Mouse (Mus musculus) kidney, postnatal 36 days (tissue): Measurements from ENCODE around the gene Shoc2.
"Not testable (repeated sequence)": the region's sequence is repeated elsewhere in the genome, so short reads cannot be mapped to it uniquely, and the experiment has no call there.

Source experiments
- DNase-seq, 2 experiments: peaks; one replicate each; pipeline ENCODE4 v3.0.0; 2021 to 2022; ENCODE audit warnings: mixed read lengths in 2 of 2

Gene Shoc2

DNA sequence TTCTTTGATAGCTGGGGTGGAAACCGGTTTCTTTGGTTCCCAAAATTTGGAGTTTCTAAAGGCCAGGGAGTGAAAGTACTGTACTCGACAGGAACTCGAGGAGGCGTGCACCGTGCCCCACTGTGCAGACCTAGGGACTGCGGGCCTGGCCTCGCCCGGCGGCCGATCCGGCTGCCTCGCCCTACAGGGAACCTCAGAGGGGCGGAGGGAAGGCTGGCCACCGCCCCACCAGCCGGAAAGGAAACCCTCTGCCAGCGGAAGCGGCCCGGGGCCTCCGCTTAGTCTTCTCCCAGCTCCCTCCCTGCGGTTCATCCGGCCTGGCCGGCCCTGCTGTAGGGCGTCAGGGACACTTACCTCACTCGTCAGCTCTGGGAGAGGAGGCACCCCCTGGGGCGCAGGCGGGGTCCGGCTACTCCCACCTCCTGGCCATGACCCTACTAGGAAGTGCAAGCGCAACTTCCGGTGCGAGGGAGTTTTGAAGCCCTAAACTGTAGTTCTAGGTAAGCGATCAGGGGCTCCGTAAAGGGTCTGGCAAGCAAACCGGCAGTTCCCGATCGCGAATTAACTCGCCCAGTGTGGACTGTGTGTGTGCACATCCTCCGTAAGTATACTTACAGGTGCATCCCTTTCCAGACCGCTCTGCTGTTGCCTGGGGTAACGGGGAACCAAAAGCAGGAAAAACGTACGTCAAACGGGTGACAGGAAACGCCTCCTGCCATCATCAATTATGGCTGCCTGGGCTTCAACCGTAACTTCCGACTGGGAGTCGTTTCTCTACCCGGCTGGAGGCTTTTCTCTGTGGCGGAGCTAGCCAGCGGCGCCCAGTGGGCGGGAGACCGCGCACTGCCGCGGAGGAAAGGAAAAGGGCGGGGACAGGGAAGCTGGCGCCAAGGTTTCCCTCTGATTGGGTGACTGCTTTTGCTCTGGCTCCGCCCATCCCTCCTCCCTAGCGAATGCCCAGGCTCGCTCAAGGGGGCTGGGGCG, at the start of gene Shoc2, which contains the start of gene Bbip1:
Shoc2 (plus strand) TSS at position 505 of the 984 bp plus-strand sequence.
Bbip1 (minus strand) TSS at position 826 of the 984 bp plus-strand sequence.
- DNase-seq = peak; percentile 100

DNA sequence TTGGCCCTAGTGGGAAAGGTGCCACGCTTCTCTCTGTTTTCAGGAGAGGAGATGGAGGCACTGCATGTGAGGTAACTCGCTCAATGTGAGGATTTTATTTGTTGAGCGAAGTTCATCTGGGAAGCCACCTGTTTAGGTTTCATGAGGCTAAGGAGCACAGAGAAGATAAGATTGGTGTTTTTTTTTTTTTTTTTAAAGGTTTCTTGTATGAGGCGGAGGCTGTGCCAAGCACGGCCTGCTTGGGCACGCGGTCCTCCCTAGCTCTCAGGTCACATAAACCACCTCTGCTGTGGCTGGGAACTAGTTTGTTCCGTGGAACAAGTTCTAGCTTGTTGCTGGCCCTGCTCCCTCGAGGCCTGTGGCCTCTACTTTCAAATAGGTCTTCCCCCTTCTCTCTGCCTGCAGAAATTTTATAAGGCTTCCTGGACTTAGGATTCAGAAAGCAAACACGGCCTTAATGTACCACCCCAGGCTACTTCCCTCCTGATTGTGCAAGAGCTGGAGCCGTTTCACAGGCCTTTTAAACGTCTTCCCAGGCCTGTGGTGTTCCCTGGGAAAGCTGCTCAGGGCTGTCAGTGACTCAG, 49.5 kb upstream of the Shoc2 start:
- peak; percentile 29 to 62 for DNase-seq

DNA sequence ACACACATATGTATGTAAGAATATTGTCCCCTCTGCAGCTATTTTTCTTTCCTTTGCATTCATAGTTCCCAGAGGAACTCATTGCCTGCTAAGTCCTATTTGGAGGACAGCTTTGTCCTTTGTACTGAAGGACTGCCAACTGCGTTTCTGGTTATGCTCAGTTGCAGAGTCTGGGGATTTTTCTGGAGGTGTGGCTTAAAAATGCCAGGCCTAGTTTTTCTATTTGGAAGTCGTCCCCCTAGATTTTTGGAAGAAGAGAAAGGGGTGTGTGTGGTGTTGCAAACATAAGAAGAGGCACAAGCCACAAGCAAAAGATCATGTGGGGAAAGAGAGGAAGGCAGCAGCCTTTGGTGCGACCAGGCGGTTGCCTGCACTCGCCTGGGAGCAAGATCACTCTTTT, 46.1 kb upstream of the Shoc2 start:
- no peak for DNase-seq

DNA sequence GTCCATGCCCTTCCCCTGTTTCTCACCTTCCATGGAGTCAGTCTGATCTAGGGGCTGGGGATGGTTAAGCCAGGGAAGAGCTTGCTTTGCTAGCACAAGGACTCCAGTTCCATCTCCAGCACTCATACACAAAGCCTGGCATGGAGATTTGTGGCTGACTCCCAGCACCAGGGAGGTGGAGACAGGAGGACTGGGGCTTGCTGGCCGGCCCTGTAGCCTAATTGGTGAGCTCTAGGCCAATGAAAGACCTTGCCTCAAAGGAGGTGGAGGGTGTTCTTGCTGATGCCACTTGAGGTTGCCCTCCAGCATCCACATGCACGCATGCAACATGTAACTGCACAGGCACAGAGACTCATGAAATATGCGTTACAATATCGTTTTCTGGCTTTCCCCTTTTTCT, 45.6 kb upstream of the Shoc2 start:
- DNase-seq = no peak

DNA sequence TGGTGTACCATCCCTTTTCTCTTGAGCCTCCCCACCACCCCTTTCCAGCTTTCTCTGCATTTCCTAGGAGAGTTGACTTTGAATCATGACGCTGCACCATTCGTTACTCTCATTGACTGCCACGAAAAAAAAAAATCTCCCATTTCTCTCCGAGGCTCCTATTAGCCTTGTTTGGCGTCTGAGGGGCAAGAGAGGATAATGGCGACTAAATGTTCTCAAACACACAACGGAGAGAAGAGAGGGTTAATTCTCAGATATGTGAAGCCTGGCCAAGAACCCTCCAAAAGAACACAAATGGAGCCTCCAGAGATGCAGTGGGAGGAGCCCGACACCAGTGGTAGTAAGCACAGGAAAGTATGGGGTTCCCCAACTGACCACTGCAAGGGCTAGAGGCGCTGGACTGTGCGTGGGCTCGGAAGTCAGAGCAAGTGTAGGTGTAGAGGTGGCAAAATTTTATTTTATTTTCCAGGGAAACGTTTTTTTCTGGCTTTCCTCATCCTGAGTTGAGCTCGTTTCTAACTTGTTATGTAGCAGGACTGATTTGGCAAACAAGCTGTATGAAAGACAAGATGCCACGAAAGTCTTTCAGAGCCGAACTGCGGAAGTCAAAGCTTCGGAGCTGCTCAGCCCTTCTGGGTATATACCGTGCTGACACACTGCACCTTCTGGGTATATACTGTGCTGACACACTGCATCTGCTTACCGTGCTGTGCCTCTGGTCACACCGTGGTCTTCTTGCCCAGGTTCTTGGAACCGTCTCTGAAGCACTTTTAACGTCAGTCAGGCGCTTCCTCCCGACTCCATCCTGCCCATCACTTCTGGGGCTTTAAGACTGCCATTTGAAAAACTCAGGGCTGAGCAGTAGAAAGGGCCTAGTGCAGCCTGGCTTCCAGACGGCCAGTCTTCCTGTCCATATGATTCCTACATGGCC, 44.9 kb upstream of the Shoc2 start:
- DNase-seq = no peak

DNA sequence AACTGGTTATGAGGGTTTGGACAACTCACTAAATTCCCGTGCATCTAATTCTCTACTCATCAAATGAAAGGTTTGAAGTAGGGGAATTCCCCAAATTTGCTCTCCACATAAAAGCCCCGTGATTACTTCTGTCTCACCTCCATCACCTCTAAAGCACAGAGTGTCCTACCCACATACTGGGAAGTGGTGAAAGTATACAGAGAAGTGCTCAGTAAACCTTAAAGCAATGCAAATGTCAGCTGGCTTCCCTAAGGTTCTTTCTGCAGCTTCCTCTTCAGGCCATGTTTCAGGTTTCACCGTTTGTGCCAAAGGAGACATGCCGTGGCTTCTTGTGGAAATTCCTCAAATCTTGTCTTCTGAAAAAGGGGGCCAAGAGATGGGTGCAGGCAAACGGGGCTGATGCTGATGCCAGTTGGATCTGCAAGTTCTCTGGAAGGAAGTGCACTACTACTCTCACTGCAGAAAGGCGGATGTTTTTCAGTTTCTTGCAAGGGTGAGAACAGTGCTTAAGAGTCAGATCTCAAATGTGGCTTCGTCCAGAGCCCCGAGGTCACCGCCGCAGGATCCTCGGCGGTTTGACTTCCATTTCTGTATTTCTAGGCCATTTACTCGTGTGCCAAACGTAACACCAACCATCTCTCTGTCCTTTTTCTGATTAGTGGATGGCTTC, 44.0 kb upstream of the Shoc2 start:
- no peak for DNase-seq

DNA sequence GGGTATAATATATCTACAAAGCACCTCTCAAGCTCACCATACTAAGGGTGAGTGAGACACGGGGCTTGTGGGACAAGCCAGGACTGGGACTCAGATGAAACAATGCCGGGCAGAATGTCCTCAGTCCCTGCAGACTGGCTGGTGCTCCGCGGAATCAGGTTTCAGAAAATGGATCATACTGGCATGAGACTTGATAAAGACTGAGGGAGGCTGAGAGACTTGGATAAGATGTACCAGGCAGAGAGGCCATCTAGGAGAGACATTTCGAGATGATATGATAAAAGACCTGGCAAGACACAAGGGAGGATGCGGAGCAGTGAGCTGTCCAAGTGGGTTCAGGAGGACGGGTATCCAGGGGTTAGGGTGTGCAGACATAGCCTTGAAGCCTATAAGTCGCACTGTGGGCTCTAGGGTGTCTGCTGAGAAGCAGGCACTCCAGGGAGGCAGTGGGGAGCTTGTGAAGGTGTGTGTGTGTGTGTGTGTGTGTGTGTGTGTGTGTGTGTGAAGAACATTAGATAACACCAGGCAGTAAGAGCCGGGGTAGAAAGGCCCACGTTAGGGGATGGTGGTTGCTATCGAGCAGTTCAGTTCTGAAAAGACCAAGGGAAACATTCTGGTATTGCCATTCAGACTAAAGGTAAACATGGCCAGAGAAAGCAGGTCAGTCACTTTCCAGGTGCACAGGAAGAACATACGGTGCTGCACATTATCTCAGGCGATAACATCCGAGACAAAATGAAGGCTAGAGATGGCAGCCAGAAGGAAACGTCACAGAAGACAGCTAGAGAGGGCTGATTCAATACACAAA, 42.0 kb upstream of the Shoc2 start:
- no peak for DNase-seq

DNA sequence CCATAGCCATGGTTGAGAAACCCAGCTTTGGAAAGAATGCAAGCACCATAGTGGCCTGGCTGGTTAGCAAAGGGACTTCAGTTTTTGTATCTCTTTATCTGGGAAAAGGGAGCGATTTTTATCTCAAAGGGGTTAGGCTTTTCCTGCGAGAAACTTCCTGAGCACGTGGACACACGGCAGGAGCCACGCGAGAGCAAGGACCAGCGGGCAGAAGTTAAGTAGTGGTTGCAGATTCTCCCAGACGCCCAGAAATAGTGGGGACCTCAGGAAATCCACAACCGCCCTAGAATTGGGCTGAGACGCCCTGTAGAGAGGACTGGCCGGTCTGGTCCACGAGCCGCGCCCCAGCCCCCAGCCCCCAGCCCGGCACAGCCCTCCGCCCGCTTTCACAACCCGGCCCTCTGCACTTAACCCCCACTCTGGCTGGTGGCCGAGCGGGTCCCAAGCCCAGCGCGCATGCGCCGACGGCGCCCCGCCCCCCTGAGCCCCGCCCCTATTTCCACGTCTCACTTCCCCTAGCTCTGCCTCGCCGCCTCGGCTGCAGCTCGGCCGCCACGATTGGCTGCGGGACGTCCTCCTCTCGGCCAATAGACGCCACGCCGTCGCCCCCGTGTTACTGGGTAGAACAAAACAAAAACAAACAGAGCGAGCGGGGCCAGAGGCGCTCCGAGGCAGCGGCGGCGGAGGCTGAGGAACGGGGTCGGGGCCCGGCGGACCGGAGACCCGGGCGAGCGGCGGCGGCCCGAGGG, 41.2 kb upstream of the Shoc2 start:
- DNase-seq = peak; percentile 96 to 97

DNA sequence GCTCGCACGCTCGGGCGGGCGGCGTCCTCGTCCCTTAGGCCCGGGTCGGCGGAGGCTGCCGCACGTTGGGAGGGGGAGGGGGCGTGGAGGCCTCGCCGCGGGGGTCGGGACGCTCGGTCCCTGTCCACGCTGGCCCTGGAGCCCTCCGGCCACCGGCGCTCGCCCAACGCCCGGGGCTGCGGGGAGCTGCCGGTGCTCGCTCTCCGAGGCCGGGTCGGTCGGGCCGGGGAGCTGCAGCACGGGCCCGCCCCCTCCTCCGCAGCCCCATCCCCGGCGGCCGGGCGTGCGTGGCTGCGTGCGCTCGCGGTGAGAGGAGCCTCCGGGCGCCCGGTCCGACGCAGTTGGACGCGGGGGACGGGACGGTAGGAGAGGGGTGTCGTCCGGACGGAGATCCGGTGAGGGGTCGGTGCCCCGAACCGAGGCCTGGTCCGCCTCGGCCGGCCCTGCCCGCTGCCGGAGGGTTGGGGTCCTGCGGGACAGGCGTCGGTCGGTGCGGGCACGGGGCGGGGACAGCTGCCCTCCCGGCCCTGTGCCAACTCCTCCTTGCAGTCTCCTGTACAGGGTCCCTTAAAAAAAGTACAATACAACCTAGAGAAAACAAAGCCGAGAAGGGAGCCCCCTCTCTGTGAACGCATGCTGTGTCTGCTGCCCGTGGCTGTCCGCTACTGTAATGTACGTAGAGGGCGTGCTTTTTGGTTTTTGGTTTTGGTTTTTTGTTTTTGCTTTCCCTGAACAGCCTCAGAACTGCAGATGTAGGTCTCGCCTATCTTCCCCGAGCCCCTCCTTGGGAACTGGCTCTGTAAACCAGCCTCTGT, 40.4 kb upstream of the Shoc2 start:
- DNase-seq = peak; percentile 44 to 62

DNA sequence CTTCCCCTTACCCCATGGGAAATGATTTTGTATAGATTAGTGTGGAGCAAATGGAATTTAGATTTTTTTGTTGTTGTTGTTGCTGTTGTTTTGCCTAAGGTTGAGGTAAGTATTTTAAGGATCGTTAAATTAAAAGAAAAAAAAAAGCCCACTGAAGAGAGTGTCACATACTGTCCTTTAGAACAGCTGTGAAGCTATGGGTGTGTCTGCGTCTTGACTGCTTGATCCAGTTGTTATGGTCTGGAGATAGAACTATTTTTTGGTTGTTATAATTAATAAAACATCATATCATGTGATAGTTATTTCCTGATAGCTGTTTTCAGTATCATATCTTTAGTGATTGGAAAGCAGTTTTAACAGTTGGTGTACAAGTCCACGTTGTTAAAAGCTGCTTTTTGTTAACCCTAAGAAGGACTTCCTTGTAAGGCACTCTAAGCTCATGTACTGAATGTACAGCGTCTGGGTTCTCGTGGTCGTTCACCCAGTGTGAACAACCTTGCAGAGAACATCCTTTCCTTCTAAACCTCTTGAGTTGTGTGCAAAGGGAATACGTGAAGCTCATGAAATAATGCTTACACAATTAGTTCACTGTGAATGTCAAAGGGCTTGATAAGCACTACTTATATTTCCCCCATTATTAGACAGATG, 39.1 kb upstream of the Shoc2 start:
- no peak for DNase-seq

DNA sequence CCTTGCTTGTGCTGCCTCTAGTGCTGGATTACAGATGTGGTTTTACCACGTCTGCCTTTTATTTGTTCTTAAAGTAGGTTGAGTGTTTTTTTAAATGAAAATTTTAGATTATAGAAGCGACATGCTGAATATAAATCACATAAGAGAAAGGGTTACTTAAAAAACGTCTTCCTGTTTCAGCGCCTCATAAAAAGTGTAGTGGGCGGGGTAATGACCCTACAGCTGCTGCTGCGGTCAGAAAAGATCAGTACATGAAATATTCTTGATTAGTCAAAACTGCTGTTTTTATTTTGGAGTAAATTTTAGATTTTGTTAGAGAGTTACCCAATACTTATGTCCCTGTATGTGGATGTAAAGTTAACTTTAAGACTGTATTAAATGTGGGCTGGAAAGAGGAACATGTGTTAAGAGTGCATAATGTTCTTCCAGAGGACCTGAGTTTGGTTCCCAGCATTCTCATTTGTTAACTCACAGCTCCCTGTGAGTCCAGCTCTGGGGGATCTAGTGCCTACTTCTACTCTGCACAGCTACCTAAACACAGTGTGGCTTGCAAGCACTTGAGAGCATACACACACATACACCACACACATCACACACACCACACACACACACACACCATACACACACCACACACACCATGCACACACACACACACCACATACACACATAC, 37.9 kb upstream of the Shoc2 start:
- DNase-seq = peak; percentile 16 to 27

DNA sequence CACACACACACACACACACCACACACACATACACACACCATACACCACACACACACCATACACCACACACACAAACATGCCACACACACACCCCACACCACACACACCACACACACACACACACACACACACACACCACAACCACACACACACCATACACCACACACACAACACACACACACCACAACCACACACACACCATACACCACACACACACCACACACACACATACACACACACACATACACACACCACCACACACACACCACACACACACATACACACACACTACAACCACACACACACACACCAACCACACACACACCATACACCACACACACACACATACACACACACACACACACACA, 37.4 kb upstream of the Shoc2 start:
- DNase-seq = not testable (repeated sequence)

DNA sequence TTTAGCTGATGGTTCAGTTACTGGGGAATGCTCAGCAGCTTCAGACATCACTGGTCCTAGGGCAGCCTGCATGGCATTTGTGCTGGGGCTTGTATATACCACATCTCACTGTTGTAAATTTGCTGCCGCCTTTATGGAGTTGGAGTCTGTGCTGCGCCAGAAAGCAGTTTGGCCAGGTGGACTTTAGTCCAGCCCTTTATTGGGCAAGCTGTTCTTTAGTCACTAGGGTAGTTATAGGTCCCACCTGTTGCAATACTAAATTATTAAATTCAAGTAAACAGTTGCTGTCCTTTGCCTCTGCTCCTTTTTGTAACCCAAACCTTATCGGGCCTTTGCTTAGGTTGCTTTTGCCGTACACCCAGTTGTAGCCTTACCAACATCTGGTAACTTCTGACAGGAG, 29.2 kb upstream of the Shoc2 start:
- DNase-seq = no peak

DNA sequence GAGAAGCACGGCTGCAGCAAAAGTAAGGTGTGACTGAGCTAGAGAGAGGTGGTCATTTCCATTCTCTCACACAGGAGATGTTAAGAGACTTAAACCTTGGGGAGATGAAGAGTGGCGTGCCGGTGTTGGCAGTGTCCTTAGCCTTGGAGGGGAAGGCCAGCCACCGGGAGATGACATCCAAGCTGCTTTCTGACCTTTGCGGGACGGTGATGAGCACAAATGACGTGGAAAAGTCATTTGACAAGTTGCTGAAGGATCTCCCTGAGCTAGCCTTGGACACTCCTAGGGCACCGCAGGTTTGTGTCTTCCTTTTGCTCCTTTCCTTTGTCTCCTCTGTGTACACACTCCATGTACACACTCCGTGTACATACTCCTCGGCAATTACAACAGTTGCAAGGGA, 24.6 kb upstream of the Shoc2 start:
- DNase-seq = no peak

DNA sequence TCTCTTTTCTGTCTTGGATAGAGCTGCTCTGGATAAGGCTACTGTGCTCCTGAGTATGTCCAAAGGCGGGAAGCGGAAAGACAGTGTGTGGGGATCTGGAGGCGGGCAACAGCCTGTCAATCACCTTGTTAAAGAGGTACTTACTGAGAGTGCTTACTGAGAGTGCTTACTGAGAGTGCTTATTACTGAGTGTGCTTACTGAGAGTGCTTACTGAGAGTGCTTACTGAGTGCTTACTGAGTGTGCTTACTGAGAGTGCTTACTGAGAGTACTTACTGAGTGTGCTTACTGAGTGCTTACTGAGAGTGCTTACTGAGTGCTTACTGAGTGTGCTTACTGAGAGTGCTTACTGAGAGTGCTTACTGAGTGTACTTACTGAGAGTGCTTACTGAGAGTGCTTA, 22.1 kb upstream of the Shoc2 start:
- DNase-seq = not testable (repeated sequence)

DNA sequence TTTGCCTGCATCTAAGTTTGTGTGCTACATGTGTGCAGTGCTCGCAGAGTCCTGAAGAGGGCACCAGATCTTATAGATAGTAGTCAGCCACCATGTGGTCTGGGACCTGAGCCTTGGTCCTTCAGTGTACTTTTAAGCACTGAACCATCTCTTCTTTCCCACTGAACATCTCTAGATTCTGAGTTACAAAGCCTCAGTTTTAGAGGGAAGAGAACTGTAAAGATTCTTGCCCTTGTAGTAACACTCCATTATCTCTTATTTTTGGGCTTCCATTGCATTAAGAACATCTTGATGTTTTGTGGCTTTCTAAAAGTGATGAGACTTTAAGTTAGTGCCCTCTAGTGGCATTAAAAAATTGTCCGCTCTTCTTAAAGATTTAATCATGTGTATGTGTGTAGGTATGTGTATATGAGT, 18.8 kb upstream of the Shoc2 start:
- peak; percentile 24 to 52 for DNase-seq

DNA sequence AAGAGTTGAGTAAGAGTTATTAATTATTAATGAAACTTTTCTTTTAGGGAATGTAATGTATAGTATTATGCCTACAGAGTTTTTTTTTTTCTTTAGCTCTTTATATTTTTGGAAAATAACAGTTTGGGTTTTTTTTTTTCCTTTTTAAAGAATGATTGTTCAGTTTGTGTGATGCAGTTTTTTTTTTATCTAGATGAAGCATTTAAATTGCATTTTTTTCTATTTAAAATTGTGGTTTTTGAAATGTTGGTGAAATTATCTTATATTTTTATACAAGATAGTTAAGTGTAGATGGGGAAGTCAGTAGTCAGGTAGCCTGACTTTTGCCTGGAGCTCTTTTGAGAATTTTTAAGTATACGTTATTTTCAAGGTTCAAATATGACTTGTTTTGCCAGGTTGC, 17.4 kb upstream of the Shoc2 start:
- no peak for DNase-seq

DNA sequence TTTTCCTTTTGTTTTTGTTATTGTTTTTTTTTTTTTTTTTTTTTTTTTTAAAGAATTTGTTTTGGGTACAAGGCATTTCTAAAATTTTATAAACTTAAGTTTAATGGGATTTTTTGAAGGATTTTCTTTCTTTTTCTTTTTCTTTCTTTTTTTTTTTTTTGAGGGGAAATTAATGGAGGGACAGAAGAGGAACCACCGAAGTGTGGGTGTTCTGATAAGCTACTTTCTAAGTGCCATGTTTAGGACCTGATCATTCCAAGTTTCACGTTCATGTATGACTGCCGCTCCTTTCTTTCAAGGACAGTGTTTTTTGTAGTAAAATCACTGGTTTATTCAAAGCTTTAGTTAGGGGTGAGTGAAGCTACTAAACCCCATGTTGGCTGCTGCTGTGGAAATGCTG, 14.9 kb upstream of the Shoc2 start:
- DNase-seq = no peak

DNA sequence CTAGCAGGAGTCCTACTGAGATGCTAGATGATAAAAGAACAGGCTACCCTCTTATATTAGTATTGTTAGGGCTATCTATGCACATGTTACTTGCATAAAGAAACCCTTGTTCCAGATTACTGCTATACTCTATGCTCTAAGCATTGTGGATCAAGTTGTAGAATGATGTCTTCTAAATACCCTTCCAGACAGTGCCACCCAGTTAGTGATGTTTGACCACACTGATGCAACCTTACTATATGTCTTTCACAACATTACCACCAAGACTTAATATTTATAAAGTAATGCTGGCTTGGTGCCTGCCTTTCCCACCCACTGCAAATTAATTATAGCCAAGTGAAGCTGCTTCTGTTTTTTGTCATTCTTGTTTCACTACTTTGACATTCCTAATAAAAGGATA, 11.1 kb upstream of the Shoc2 start:
- no peak for DNase-seq
